Comparison of ENCODE assay signal across 8 mouse cellular contexts in the genomic region with DNA sequence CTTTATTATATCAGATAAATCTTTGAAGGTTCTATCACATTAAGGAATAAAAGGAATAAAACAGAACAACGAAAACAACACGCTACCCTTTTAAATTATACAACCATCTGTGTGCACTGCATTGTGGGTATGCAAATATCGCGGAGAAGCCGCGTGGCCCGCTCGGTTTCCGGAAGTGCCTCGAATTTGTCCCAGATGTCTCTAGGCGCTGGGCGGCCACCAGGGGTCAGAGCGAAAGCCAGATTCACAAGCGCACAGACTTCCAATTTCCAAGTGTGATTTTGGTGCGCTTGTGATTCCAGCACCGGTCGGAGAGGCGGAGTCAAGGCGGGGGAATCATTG. TPM values are rescaled to one million over a fixed set of nuclear protein-coding genes. Genes with fewer than 3 reads are reported as not detected.
DNase-seq lines count a peak whose midpoint lies in the region; ATAC-seq lines count a peak whose summit lies in the region.

Alyref2 (plus strand) TSS at position 229 of the 342 bp plus-strand sequence.

- no peaks in the 10 kb centered on the region for H3K9me3 ChIP-seq in hindbrain, embryonic 13.5 days

- H3K36me3 ChIP-seq in hindbrain, embryonic 13.5 days: peaks cover 16% of the 10 kb centered on the region

- H3K27me3 ChIP-seq in hindbrain, embryonic 13.5 days: no peaks in the 10 kb centered on the region

- peak within 1 kb of the TSS; percentile 96 for H3K27ac ChIP-seq in hindbrain, embryonic 13.5 days

- peak within 1 kb of the TSS; percentile 66 for H3K4me3 ChIP-seq in hindbrain, embryonic 13.5 days

- WGBS in hindbrain, embryonic 13.5 days: under 1% methylated on average over 19 of the region's 19 CpGs

- peak within 1 kb of the TSS; percentile 87 for H3K9ac ChIP-seq in hindbrain, embryonic 13.5 days

- H3K4me1 ChIP-seq in hindbrain, embryonic 13.5 days (replicated peaks): peaks cover 20% of the 10 kb centered on the region

- ATAC-seq in hindbrain, embryonic 13.5 days (ENCODE audit: low FRiP score): peak; percentile 89

- peak; percentile 95 for DNase-seq in T-cell, adult 2 months (ENCODE audit: low spot score)
- peak; percentile 96 for DNase-seq in cerebellum, postnatal 10 days
- DNase-seq in frontal cortex, postnatal 10 days (ENCODE audit: low spot score in 2 of 2): peak; percentile 90 to 93
- peak; percentile 81 for DNase-seq in layer of hippocampus, postnatal 25 days (ENCODE audit: extremely low spot score in 1 of 2, low spot score in 1 of 2)
- DNase-seq in lung, postnatal 25 days (ENCODE audit: low spot score): peak; percentile 95
- DNase-seq in right cerebral cortex, adult 2 months (ENCODE audit: low spot score in 2 of 2): peak; percentile 93 to 94
- peak; percentile 87 to 94 for DNase-seq in urinary bladder, postnatal 36 days (ENCODE audit: low spot score in 2 of 2)

- peak within 1 kb of the TSS; percentile 66 for H3K4me2 ChIP-seq in hindbrain, embryonic 13.5 days

RNA-seq across cellular contexts. Expression of gene Alyref2, which starts in this region (rescaled TPM):
- polyA plus RNA-seq in hindbrain, embryonic 13.5 days (2015; fragmentation: Nextera tagmentation; extraction: Ambion mirVana): 32.0 and 34.5 TPM in 2 replicates
- total RNA-seq in layer of hippocampus, postnatal 25 days (2021): 1 to 10 TPM; 6.1 to 7.5 TPM

Comparison
In these comparisons a context has a peak if more than half of its experiments do, and no peak if none do; other contexts are left out.
1. Peak in every context shown above with its lines: DNase-seq, ATAC-seq, H3K4me3 ChIP-seq and H3K27ac ChIP-seq.